Mouse (Mus musculus) C2C12 (cell line): ENCODE results near the gene Gm45140. TPM values are rescaled to one million over a fixed set of nuclear protein-coding genes. Genes with fewer than 3 reads are reported as not detected.

Experiments
- H3K27me3 ChIP-seq: one replicate; pipeline ENCODE4 v1.6.1; 2011; ENCODE audit not compliant: control insufficient read depth, insufficient read depth, insufficient read length
- H3K36me3 ChIP-seq: one replicate; pipeline ENCODE4 v1.6.1; 2011; ENCODE audit not compliant: control insufficient read depth, insufficient read depth
- H3K4me3 ChIP-seq: one replicate; pipeline ENCODE4 v1.5.1; 2011; ENCODE audit warnings: mild to moderate bottlenecking, control low read depth; ENCODE audit not compliant: poor library complexity, insufficient read depth, severe bottlenecking
- H3K79me2 ChIP-seq: one replicate; pipeline ENCODE4 v1.6.1; 2011; ENCODE audit not compliant: control insufficient read depth, insufficient read depth
- H3K79me3 ChIP-seq: one replicate; pipeline ENCODE4 v1.6.1; 2011; ENCODE audit warnings: low read depth, control low read depth
- H3ac ChIP-seq: one replicate; pipeline ENCODE3; 2011; ENCODE audit warnings: low read depth; ENCODE audit not compliant: control insufficient read depth, insufficient read length
- CEBPB ChIP-seq: IDR thresholded peaks from one replicate; pipeline ENCODE4 v1.6.1; 2011; ENCODE audit warnings: low read depth, mild to moderate bottlenecking, control low read depth, moderate library complexity
- CTCF ChIP-seq: IDR thresholded peaks from one replicate; pipeline ENCODE4 v1.5.1; 2011; ENCODE audit not compliant: control insufficient read depth, insufficient read depth, insufficient read length
- FOSL1 ChIP-seq: IDR thresholded peaks from one replicate; pipeline ENCODE4 v1.8.0; 2011; ENCODE audit warnings: mild to moderate bottlenecking, low read length; ENCODE audit not compliant: poor library complexity, insufficient read depth, severe bottlenecking
- MAX ChIP-seq: IDR thresholded peaks from one replicate; pipeline ENCODE4 v1.6.1; 2011; ENCODE audit warnings: mild to moderate bottlenecking, control low read depth
- MYOD1 ChIP-seq: IDR thresholded peaks from one replicate; pipeline ENCODE4 v1.6.1; 2011; ENCODE audit warnings: low read depth; ENCODE audit not compliant: control insufficient read depth, insufficient read length
- MYOG ChIP-seq: IDR thresholded peaks from one replicate; pipeline ENCODE4 v1.6.1; 2011; ENCODE audit not compliant: control insufficient read depth, insufficient read length; ENCODE audit errors: extremely low read depth
- USF1 ChIP-seq: IDR thresholded peaks from one replicate; pipeline ENCODE4 v1.6.1; 2011; ENCODE audit warnings: low read depth, mild to moderate bottlenecking, control low read depth, moderate library complexity
- polyA plus RNA-seq: library from polyadenylated mRNA; unstranded; fragments of >200 nt; fragmentation: generic; extraction: Trizol; gene quantifications from one replicate; pipeline ENCODE4 v1.2.1, GENCODE M21; 2012; ENCODE audit warnings: missing spikeins

Gm45140 gene
- polyA plus RNA-seq, 1 experiment, result 2.3 TPM

GRCm38 (mm10) chr6:87839797-87840341, 4.3 kb upstream of the Gm45140 start:
- TF ChIP-seq CEBPB (no peak), MYOG (no peak), MYOD1 (no peak), MAX (no peak), FOSL1 (no peak), USF1 (no peak), CTCF (no peak)
- H3K79me2 ChIP-seq, result peaks cover 53% of the 10 kb centered on the region
- no peak overlapping the region for H3ac ChIP-seq
- peaks cover 54% of the 10 kb centered on the region for H3K36me3 ChIP-seq
- H3K79me3 ChIP-seq, result peaks cover 38% of the 10 kb centered on the region
- no peaks in the 10 kb centered on the region for H3K27me3 ChIP-seq
- no peak overlapping the region for H3K4me3 ChIP-seq

- Histone ChIP-seq H3K79me2 (peaks cover 41% of the 10 kb centered on the region), H3K79me3 (peaks cover 26% of the 10 kb centered on the region), H3K36me3 (peaks cover 54% of the 10 kb centered on the region), H3K27me3 (no peaks in the 10 kb centered on the region), H3ac (peak within 1 kb of the TSS; percentile 90), H3K4me3 (peak within 1 kb of the TSS; percentile 70)
- TF ChIP-seq MYOD1, result peak; percentile 7
- peak; percentile 95 for TF ChIP-seq MAX
- TF ChIP-seq CEBPB, result no peak
- TF ChIP-seq MYOG, result no peak
Measured at GRCm38 (mm10) chr6:87838551-87839197, 3.1 kb upstream of the Gm45140 start, which contains the start of gene Isy1. TSS of gene Isy1 (minus strand) at chr6:87838798.

DNA sequence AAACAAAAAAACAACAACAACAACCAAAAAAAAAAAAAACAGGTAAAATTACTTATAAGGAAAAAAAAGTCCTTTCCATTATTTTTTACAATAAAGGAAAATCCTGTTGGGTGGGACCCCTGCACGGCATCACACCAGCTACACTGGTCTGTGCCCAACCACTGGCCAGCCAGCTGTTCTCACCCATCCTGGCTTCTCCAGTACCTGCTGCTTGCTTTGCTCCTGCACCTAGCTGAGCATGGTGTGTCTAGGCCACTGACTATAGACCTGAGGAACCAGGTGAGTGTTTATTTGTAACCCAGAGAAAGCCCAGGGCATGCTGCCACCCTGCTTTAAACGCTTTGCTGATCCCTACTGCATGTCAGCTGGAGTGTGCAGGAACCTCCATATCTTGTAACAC, 15.2 kb downstream of the Gm45140 start:
- H3K79me3 ChIP-seq, result no peaks in the 10 kb centered on the region
- TF ChIP-seq CTCF, result no peak
- TF ChIP-seq USF1, result no peak
- TF ChIP-seq MAX, result no peak
- TF ChIP-seq FOSL1, result no peak
- peaks cover 90% of the 10 kb centered on the region for H3K36me3 ChIP-seq
- H3ac ChIP-seq, result no peak overlapping the region
- H3K27me3 ChIP-seq, result no peaks in the 10 kb centered on the region
- no peak overlapping the region for H3K4me3 ChIP-seq
- H3K79me2 ChIP-seq, result no peaks in the 10 kb centered on the region

DNA sequence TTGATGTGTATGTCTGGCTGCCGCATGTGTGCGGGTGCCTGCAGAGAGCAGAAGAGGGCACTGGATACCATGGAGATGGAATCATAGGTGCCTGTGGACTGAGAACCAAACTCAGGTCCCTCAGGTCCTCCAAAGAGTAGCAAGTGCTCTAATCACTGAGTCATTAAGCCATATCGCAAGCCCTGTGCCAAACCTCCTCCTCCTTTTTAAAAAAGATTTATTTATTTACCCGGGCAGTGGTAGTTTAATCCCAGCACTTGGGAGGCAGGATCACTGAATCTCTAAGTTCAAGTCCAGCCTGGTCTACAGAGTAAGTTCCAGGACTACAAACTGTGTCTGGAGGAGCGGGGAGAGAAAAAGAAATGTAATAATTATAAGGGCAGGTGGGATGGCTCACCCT, 21.1 kb downstream of the Gm45140 start:
- no peak for TF ChIP-seq FOSL1
- no peak for TF ChIP-seq USF1
- TF ChIP-seq MAX, result no peak
- no peak for TF ChIP-seq MYOG
- TF ChIP-seq CEBPB, result no peak
- no peak for TF ChIP-seq MYOD1
- no peak for TF ChIP-seq CTCF
- Histone ChIP-seq H3ac (no peak overlapping the region), H3K79me3 (no peaks in the 10 kb centered on the region), H3K79me2 (peaks cover 8% of the 10 kb centered on the region), H3K4me3 (no peak overlapping the region), H3K36me3 (peaks cover 57% of the 10 kb centered on the region), H3K27me3 (no peaks in the 10 kb centered on the region)

- Histone ChIP-seq H3ac (no peak overlapping the region), H3K79me3 (peaks cover 4% of the 10 kb centered on the region), H3K4me3 (no peak overlapping the region), H3K27me3 (no peaks in the 10 kb centered on the region), H3K36me3 (peaks cover 40% of the 10 kb centered on the region), H3K79me2 (peaks cover 21% of the 10 kb centered on the region)
- TF ChIP-seq CTCF, result no peak
- TF ChIP-seq CEBPB, result no peak
- no peak for TF ChIP-seq USF1
- no peak for TF ChIP-seq MYOG
- no peak for TF ChIP-seq FOSL1
- TF ChIP-seq MYOD1, result no peak
- no peak for TF ChIP-seq MAX
Measured at GRCm38 (mm10) chr6:87812656-87813055, 22.9 kb downstream of the Gm45140 start.

DNA sequence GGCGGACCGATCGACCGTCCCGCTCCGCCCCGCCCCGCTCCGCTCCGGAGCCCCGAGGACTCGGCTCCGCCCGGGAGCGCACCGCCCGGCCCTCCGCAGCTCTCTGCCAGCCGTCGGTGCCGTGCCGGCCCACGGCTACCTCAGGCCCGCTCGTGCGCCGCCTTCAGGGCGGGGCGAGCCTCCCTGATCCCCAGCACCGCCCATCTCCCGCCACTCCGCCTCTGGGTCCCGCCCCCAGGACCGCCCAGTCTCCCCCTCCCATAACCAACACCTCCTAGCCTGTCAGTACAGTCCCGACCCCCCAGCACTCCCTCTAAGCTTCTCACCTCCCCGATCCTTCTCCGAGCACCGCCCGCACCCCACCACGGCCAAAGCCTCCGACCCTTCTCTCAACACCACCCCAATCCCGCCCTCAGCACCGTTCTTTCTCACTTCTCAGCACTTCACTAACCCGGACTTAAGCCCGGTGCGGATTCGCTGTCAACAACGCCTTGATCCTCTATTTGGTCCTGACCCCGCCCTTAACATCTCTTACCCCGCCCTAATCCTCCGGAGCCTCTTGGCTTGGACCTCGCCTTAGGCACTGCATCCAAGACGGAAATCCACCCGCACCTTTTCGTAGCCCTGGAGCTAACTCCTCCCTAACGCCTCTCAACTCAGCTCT, 23.8 kb downstream of the Gm45140 start, which contains the start of gene Rab43:
TSS of gene Rab43 (minus strand) at position 490 of the 664 bp plus-strand sequence.
- TF ChIP-seq USF1 (no peak), MYOD1 (no peak), CTCF (no peak), FOSL1 (no peak), MAX (peak; percentile 36)
- H3K36me3 ChIP-seq, result peaks cover 32% of the 10 kb centered on the region

More for the DNA sequence above, 23.8 kb downstream of the Gm45140 start, which contains the start of gene Rab43:
- Histone ChIP-seq H3K27me3 (no peaks in the 10 kb centered on the region), H3K79me3 (peaks cover 4% of the 10 kb centered on the region), H3K4me3 (peak within 1 kb of the TSS; percentile 50), H3K79me2 (peaks cover 22% of the 10 kb centered on the region), H3ac (peak within 1 kb of the TSS; percentile 91)
